Mouse (Mus musculus) myocyte (in vitro differentiated cells): Measurements from ENCODE around the gene Slc44a5. TPM values are rescaled to one million over a fixed set of nuclear protein-coding genes. Genes with fewer than 3 reads are reported as not detected.

Experiments
- H3K27me3 ChIP-seq: one replicate; pipeline ENCODE4 v1.6.1; 2011; ENCODE audit not compliant: control insufficient read depth, insufficient read depth, insufficient read length
- H3K36me3 ChIP-seq: one replicate; pipeline ENCODE4 v1.6.1; 2011; ENCODE audit not compliant: control insufficient read depth, insufficient read depth
- H3K4me2 ChIP-seq: one replicate; pipeline ENCODE4 v1.6.1; 2011; ENCODE audit warnings: low read depth, control low read depth
- H3K4me3 ChIP-seq: one replicate; pipeline ENCODE4 v1.5.1; 2011; ENCODE audit warnings: mild to moderate bottlenecking, control low read depth, moderate library complexity
- H3K79me2 ChIP-seq: one replicate; pipeline ENCODE4 v1.6.1; 2011; ENCODE audit not compliant: control insufficient read depth, insufficient read depth
- H3ac ChIP-seq: one replicate; pipeline ENCODE4 v1.6.1; 2011; ENCODE audit not compliant: control insufficient read depth, insufficient read length
- CEBPB ChIP-seq: IDR thresholded peaks from 2 replicates; pipeline ENCODE4 v1.6.1; 2011; ENCODE audit warnings: mild to moderate bottlenecking, moderate library complexity; ENCODE audit not compliant: poor library complexity, insufficient read depth, severe bottlenecking
- E2F4 ChIP-seq: IDR thresholded peaks from one replicate; pipeline ENCODE4 v1.6.1; 2011; ENCODE audit warnings: mild to moderate bottlenecking, control low read depth, moderate library complexity; ENCODE audit not compliant: insufficient read depth
- MAX ChIP-seq: IDR thresholded peaks from one replicate; pipeline ENCODE4 v1.6.1; 2011; ENCODE audit warnings: low read depth, mild to moderate bottlenecking, control low read depth
- MYOD1 ChIP-seq, 3 experiments: IDR thresholded peaks; one replicate each; pipeline ENCODE4 v1.6.1; 2011; ENCODE audit warnings: control low read depth in 2 of 3, low read depth in 2 of 3, mild to moderate bottlenecking in 2 of 3, moderate library complexity in 1 of 3; ENCODE audit not compliant: insufficient read length in 2 of 3, control insufficient read depth in 1 of 3
- MYOG ChIP-seq, 3 experiments: IDR thresholded peaks; one replicate each; pipeline ENCODE4 v1.6.1; 2011; ENCODE audit warnings: control low read depth in 2 of 3, low read depth in 2 of 3, mild to moderate bottlenecking in 2 of 3; ENCODE audit not compliant: insufficient read length in 2 of 3, control insufficient read depth in 1 of 3, insufficient read depth in 1 of 3
- POLR2A ChIP-seq: IDR thresholded peaks from one replicate; pipeline ENCODE4 v1.6.1; 2011; ENCODE audit warnings: low read depth, mild to moderate bottlenecking, control low read depth, moderate library complexity; ENCODE audit not compliant: insufficient read length
- POLR2AphosphoS2 ChIP-seq: IDR thresholded peaks from one replicate; pipeline ENCODE4 v1.6.1; 2011; ENCODE audit warnings: low read depth, control low read depth; ENCODE audit not compliant: insufficient read length
- REST ChIP-seq: IDR thresholded peaks from one replicate; pipeline ENCODE4 v1.6.1; 2011; ENCODE audit warnings: mild to moderate bottlenecking, control low read depth, moderate library complexity; ENCODE audit not compliant: insufficient read depth, insufficient read length
- SRF ChIP-seq: IDR thresholded peaks from one replicate; pipeline ENCODE4 v1.6.1; 2011; ENCODE audit warnings: low read depth; ENCODE audit not compliant: control insufficient read depth, insufficient read length
- TCF12 ChIP-seq: IDR thresholded peaks from one replicate; pipeline ENCODE4 v1.6.1; 2011; ENCODE audit warnings: mild to moderate bottlenecking, control low read depth; ENCODE audit not compliant: poor library complexity, insufficient read depth, severe bottlenecking
- TCF3 ChIP-seq: IDR thresholded peaks from one replicate; pipeline ENCODE4 v1.6.1; 2011; ENCODE audit warnings: low read depth, control low read depth; ENCODE audit not compliant: insufficient read length
- USF1 ChIP-seq: IDR thresholded peaks from one replicate; pipeline ENCODE4 v1.6.1; 2011; ENCODE audit warnings: low read depth, mild to moderate bottlenecking, control low read depth, moderate library complexity
- polyA plus RNA-seq: library from polyadenylated mRNA; unstranded; fragments of >200 nt; fragmentation: generic; extraction: Trizol; gene quantifications from one replicate; pipeline ENCODE4 v1.2.1, GENCODE M21; 2012; ENCODE audit warnings: missing spikeins

The Slc44a5 gene
- polyA plus RNA-seq, 1 experiment: not detected

GRCm38 (mm10) chr3:154130431-154131114 is 157.3 kb downstream of the Slc44a5 start:
- no peak overlapping the region for H3ac ChIP-seq
- no peak overlapping the region for H3K4me3 ChIP-seq
- no peak overlapping the region for H3K4me2 ChIP-seq
- H3K36me3 ChIP-seq: no peaks in the 10 kb centered on the region
- no peaks in the 10 kb centered on the region for H3K27me3 ChIP-seq
- H3K79me2 ChIP-seq: no peaks in the 10 kb centered on the region
- TF ChIP-seq POLR2A (no peak), CEBPB (no peak), MAX (no peak)

GRCm38 (mm10) chr3:154133986-154134385 is 160.8 kb downstream of the Slc44a5 start:
- Histone ChIP-seq H3K4me3 (no peak overlapping the region), H3K4me2 (no peak overlapping the region), H3K27me3 (no peaks in the 10 kb centered on the region), H3K79me2 (no peaks in the 10 kb centered on the region), H3ac (no peak overlapping the region), H3K36me3 (no peaks in the 10 kb centered on the region)
- TF ChIP-seq CEBPB (no peak), MYOG (IDR thresholded peaks at IDR 0.05; ENCODE audit: control insufficient read depth in 1 of 3, insufficient read depth in 1 of 3, insufficient read length in 2 of 3, low read depth in 2 of 3) (no peak), MYOD1 (IDR thresholded peaks at IDR 0.05; ENCODE audit: control insufficient read depth in 1 of 3, insufficient read length in 2 of 3, low read depth in 2 of 3) (no peak), TCF12 (no peak), E2F4 (no peak), POLR2A (no peak), SRF (no peak), MAX (no peak), REST (no peak), USF1 (no peak), POLR2AphosphoS2 (no peak), TCF3 (no peak)

- no peak overlapping the region for H3ac ChIP-seq
- no peak overlapping the region for H3K4me3 ChIP-seq
- H3K4me2 ChIP-seq: no peak overlapping the region
- H3K36me3 ChIP-seq: no peaks in the 10 kb centered on the region
- H3K79me2 ChIP-seq: no peaks in the 10 kb centered on the region
- TF ChIP-seq REST (no peak), TCF12 (no peak), E2F4 (no peak), USF1 (no peak), MYOG (IDR thresholded peaks at IDR 0.05; ENCODE audit: control insufficient read depth in 1 of 3, insufficient read depth in 1 of 3, insufficient read length in 2 of 3, low read depth in 2 of 3) (no peak), MAX (no peak)
- no peaks in the 10 kb centered on the region for H3K27me3 ChIP-seq
Measured at GRCm38 (mm10) chr3:154134701-154135100, 161.5 kb downstream of the Slc44a5 start.

GRCm38 (mm10) chr3:154136501-154136900 is 163.3 kb downstream of the Slc44a5 start:
- TF ChIP-seq E2F4 (no peak), TCF3 (no peak), USF1 (no peak), MAX (no peak), CEBPB (no peak), MYOG (IDR thresholded peaks at IDR 0.05; ENCODE audit: control insufficient read depth in 1 of 3, insufficient read depth in 1 of 3, insufficient read length in 2 of 3, low read depth in 2 of 3) (no peak), REST (no peak), TCF12 (no peak), POLR2AphosphoS2 (no peak), SRF (no peak), MYOD1 (IDR thresholded peaks at IDR 0.05; ENCODE audit: control insufficient read depth in 1 of 3, insufficient read length in 2 of 3, low read depth in 2 of 3) (no peak), POLR2A (no peak)
- Histone ChIP-seq H3K79me2 (no peaks in the 10 kb centered on the region), H3K36me3 (no peaks in the 10 kb centered on the region), H3K4me2 (no peak overlapping the region), H3K4me3 (no peak overlapping the region), H3ac (no peak overlapping the region), H3K27me3 (no peaks in the 10 kb centered on the region)

- Histone ChIP-seq H3K79me2 (no peaks in the 10 kb centered on the region), H3ac (no peak overlapping the region), H3K4me3 (no peak overlapping the region), H3K27me3 (no peaks in the 10 kb centered on the region), H3K36me3 (no peaks in the 10 kb centered on the region), H3K4me2 (no peak overlapping the region)
- TF ChIP-seq SRF (no peak), POLR2A (no peak), MAX (no peak), TCF3 (no peak), TCF12 (no peak), REST (no peak), USF1 (no peak), E2F4 (no peak), POLR2AphosphoS2 (no peak), MYOG (IDR thresholded peaks at IDR 0.05; ENCODE audit: control insufficient read depth in 1 of 3, insufficient read depth in 1 of 3, insufficient read length in 2 of 3, low read depth in 2 of 3) (no peak), CEBPB (no peak)
Measured at GRCm38 (mm10) chr3:154141346-154141745, 168.1 kb downstream of the Slc44a5 start.
